Mouse (Mus musculus) ES-Bruce4 (cell line): Measurements from ENCODE around the gene Hfe2. TPM values are rescaled to one million over a fixed set of nuclear protein-coding genes. Genes with fewer than 3 reads are reported as not detected.

Source experiments
- H3K27ac ChIP-seq: 2 replicates; pipeline ENCODE4 v1.5.1; 2012; ENCODE audit warnings: low read length, inconsistent platforms; ENCODE audit not compliant: insufficient read depth
- H3K27me3 ChIP-seq: 2 replicates; pipeline ENCODE4 v1.6.1; 2012; ENCODE audit warnings: mild to moderate bottlenecking, low read length, inconsistent platforms; ENCODE audit not compliant: control insufficient read depth, poor library complexity, insufficient read depth, severe bottlenecking
- H3K36me3 ChIP-seq: 2 replicates; pipeline ENCODE4 v1.6.1; 2012; ENCODE audit warnings: inconsistent platforms, mild to moderate bottlenecking, low read length, moderate library complexity; ENCODE audit not compliant: control insufficient read depth, poor library complexity, insufficient read depth, severe bottlenecking
- H3K4me1 ChIP-seq: one replicate; pipeline ENCODE4 v1.8.1; 2011; ENCODE audit warnings: low read length; ENCODE audit not compliant: control insufficient read depth, insufficient read depth
- H3K4me3 ChIP-seq: 2 replicates; pipeline ENCODE4 v1.5.1; 2011; ENCODE audit warnings: low read depth, mild to moderate bottlenecking, low read length
- H3K9ac ChIP-seq: 2 replicates; pipeline ENCODE4 v1.6.1; 2012; ENCODE audit warnings: low read depth, mild to moderate bottlenecking, inconsistent platforms; ENCODE audit not compliant: poor library complexity, severe bottlenecking
- H3K9me3 ChIP-seq: replicated peaks from 2 replicates; pipeline ENCODE4 v1.6.1; 2012; ENCODE audit warnings: mild to moderate bottlenecking, low read length, inconsistent platforms; ENCODE audit not compliant: control insufficient read depth, poor library complexity, insufficient read depth, severe bottlenecking
- CTCF ChIP-seq: IDR thresholded peaks from one replicate; pipeline ENCODE4 v1.8.1; 2011; ENCODE audit warnings: low read depth, low read length
- EP300 ChIP-seq: IDR thresholded peaks from 2 replicates; pipeline ENCODE4 v1.6.1; 2011; ENCODE audit warnings: low read depth, low read length; ENCODE audit not compliant: insufficient read depth
- POLR2A ChIP-seq: IDR thresholded peaks from one replicate; pipeline ENCODE4 v1.8.1; 2011; ENCODE audit warnings: low read length; ENCODE audit not compliant: insufficient read depth
- polyA plus RNA-seq: library from polyadenylated mRNA; stranded (reverse); fragments of >200 nt; gene quantifications from 2 replicates; pipeline ENCODE4 v1.2.4, GENCODE M21; 2011; ENCODE audit warnings: low read depth; ENCODE audit not compliant: missing spikeins, insufficient read depth, insufficient read length

Hfe2 gene
- polyA plus RNA-seq, 1 experiment = 0.88 TPM

DNA sequence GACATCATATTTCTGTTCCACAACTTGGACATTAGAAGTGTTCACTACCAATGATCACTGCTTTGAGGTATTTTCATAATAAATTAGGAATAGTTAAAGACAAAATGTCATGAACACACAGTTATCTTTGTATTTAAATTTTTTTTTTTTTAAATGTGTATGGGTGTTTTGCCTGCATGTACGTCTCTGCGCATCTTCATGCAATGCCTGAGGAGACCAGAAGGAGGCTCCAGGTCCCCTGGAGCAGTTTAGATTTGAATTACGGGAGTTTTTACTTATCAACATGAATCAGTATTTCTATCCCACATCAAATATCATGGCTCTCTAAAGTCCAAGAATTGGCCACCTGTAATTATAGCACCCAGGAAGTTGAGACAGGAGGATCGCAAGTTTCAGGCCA is 2.8 kb upstream of the Hfe2 start:
- Histone ChIP-seq H3K9ac (no peak overlapping the region), H3K27ac (no peak overlapping the region), H3K36me3 (no peaks in the 10 kb centered on the region), H3K27me3 (no peaks in the 10 kb centered on the region), H3K9me3 (no peaks in the 10 kb centered on the region), H3K4me1 (no peaks in the 10 kb centered on the region), H3K4me3 (no peak overlapping the region)
- TF ChIP-seq CTCF (peak; percentile 9), POLR2A (no peak), EP300 (no peak)

GRCm38 (mm10) chr3:96524028-96524810 is 753 bp upstream of the Hfe2 start:
- Histone ChIP-seq H3K27me3 (no peaks in the 10 kb centered on the region), H3K4me1 (peaks cover 5% of the 10 kb centered on the region), H3K9ac (no peak overlapping the region), H3K4me3 (no peak overlapping the region), H3K27ac (no peak overlapping the region), H3K9me3 (no peaks in the 10 kb centered on the region), H3K36me3 (no peaks in the 10 kb centered on the region)
- TF ChIP-seq EP300 (no peak), CTCF (no peak), POLR2A (no peak)

DNA sequence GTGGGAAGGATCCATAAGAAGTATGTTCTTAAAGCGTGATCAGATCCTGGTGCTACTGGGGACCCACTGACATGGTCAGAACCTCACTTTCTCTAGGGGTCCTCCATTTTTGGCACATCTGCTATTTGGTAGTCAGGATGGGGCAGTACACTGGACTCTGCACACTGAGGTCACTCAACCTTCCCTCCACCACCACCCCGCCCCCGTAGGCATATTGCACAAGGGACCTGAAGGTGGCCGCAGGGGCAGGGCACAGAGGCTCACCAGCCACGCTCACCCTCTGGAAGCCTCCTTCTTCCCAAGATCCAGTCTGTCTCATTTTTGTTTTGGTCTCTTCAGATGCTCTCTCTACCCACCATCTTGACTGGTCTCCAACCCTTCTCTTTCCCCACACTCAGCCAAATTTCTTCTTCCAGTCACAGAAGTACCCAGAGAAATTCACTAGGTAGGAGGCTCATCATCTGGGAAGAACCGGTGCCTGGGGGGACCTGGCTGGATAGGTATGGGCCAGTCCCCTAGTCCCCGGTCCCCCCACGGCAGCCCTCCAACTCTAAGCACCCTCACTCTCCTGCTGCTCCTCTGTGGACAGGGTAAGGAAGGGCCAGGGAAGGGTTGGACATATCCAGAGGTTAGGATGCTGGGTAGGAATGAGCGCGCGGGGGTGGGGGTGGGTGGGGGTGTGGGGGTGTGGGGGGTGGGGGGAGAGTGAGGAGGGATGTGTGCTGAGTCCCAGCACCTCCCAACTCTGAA is 1.2 kb downstream of the Hfe2 start:
- H3K9ac ChIP-seq = no peak overlapping the region
- no peak for TF ChIP-seq CTCF
- TF ChIP-seq EP300 = no peak
- peaks cover 5% of the 10 kb centered on the region for H3K4me1 ChIP-seq
- no peak overlapping the region for H3K27ac ChIP-seq
- H3K9me3 ChIP-seq = no peaks in the 10 kb centered on the region
- no peaks in the 10 kb centered on the region for H3K36me3 ChIP-seq
- H3K4me3 ChIP-seq = no peak overlapping the region
- H3K27me3 ChIP-seq = no peaks in the 10 kb centered on the region

GRCm38 (mm10) chr3:96526864-96527542 is 2.0 kb downstream of the Hfe2 start:
- Histone ChIP-seq H3K9ac (peak overlapping the region; percentile 45), H3K4me3 (peak overlapping the region; percentile 77), H3K27me3 (no peaks in the 10 kb centered on the region), H3K36me3 (no peaks in the 10 kb centered on the region), H3K9me3 (no peaks in the 10 kb centered on the region), H3K27ac (no peak overlapping the region), H3K4me1 (peaks cover 5% of the 10 kb centered on the region)
- TF ChIP-seq EP300 (no peak), POLR2A (no peak), CTCF (no peak)

GRCm38 (mm10) chr3:96528506-96528905 is 3.5 kb downstream of the Hfe2 start:
- H3K36me3 ChIP-seq = no peaks in the 10 kb centered on the region
- peak overlapping the region; percentile 13; the same call in 1 of the 2 replicates for H3K4me3 ChIP-seq
- peaks cover 5% of the 10 kb centered on the region for H3K4me1 ChIP-seq
- no peaks in the 10 kb centered on the region for H3K9me3 ChIP-seq
- no peak overlapping the region for H3K27ac ChIP-seq
- H3K9ac ChIP-seq = no peak overlapping the region
- no peak for TF ChIP-seq CTCF
- TF ChIP-seq EP300 = no peak
- TF ChIP-seq POLR2A = no peak
- H3K27me3 ChIP-seq = no peaks in the 10 kb centered on the region
